Mouse (Mus musculus) myocyte (in vitro differentiated cells): Measurements from ENCODE around the gene Gm11733. TPM values are rescaled to one million over a fixed set of nuclear protein-coding genes. Genes with fewer than 3 reads are reported as not detected.
"Not testable (repeated sequence)": the region's sequence is repeated elsewhere in the genome, so short reads cannot be mapped to it uniquely, and the experiment has no call there.

ENCODE experiments used
- H3K27me3 ChIP-seq: one replicate; pipeline ENCODE4 v1.6.1; 2011; ENCODE audit not compliant: control insufficient read depth, insufficient read depth, insufficient read length
- H3K36me3 ChIP-seq: one replicate; pipeline ENCODE4 v1.6.1; 2011; ENCODE audit not compliant: control insufficient read depth, insufficient read depth
- H3K4me2 ChIP-seq: one replicate; pipeline ENCODE4 v1.6.1; 2011; ENCODE audit warnings: low read depth, control low read depth
- H3K4me3 ChIP-seq: one replicate; pipeline ENCODE4 v1.5.1; 2011; ENCODE audit warnings: mild to moderate bottlenecking, control low read depth, moderate library complexity
- H3K79me2 ChIP-seq: one replicate; pipeline ENCODE4 v1.6.1; 2011; ENCODE audit not compliant: control insufficient read depth, insufficient read depth
- H3ac ChIP-seq: one replicate; pipeline ENCODE4 v1.6.1; 2011; ENCODE audit not compliant: control insufficient read depth, insufficient read length
- CEBPB ChIP-seq: IDR thresholded peaks from 2 replicates; pipeline ENCODE4 v1.6.1; 2011; ENCODE audit warnings: mild to moderate bottlenecking, moderate library complexity; ENCODE audit not compliant: poor library complexity, insufficient read depth, severe bottlenecking
- E2F4 ChIP-seq: IDR thresholded peaks from one replicate; pipeline ENCODE4 v1.6.1; 2011; ENCODE audit warnings: mild to moderate bottlenecking, control low read depth, moderate library complexity; ENCODE audit not compliant: insufficient read depth
- MAX ChIP-seq: IDR thresholded peaks from one replicate; pipeline ENCODE4 v1.6.1; 2011; ENCODE audit warnings: low read depth, mild to moderate bottlenecking, control low read depth
- MYOD1 ChIP-seq, 3 experiments: IDR thresholded peaks; one replicate each; pipeline ENCODE4 v1.6.1; 2011; ENCODE audit warnings: control low read depth in 2 of 3, low read depth in 2 of 3, mild to moderate bottlenecking in 2 of 3, moderate library complexity in 1 of 3; ENCODE audit not compliant: insufficient read length in 2 of 3, control insufficient read depth in 1 of 3
- MYOG ChIP-seq, 3 experiments: IDR thresholded peaks; one replicate each; pipeline ENCODE4 v1.6.1; 2011; ENCODE audit warnings: control low read depth in 2 of 3, low read depth in 2 of 3, mild to moderate bottlenecking in 2 of 3; ENCODE audit not compliant: insufficient read length in 2 of 3, control insufficient read depth in 1 of 3, insufficient read depth in 1 of 3
- POLR2A ChIP-seq: IDR thresholded peaks from one replicate; pipeline ENCODE4 v1.6.1; 2011; ENCODE audit warnings: low read depth, mild to moderate bottlenecking, control low read depth, moderate library complexity; ENCODE audit not compliant: insufficient read length
- POLR2AphosphoS2 ChIP-seq: IDR thresholded peaks from one replicate; pipeline ENCODE4 v1.6.1; 2011; ENCODE audit warnings: low read depth, control low read depth; ENCODE audit not compliant: insufficient read length
- REST ChIP-seq: IDR thresholded peaks from one replicate; pipeline ENCODE4 v1.6.1; 2011; ENCODE audit warnings: mild to moderate bottlenecking, control low read depth, moderate library complexity; ENCODE audit not compliant: insufficient read depth, insufficient read length
- SRF ChIP-seq: IDR thresholded peaks from one replicate; pipeline ENCODE4 v1.6.1; 2011; ENCODE audit warnings: low read depth; ENCODE audit not compliant: control insufficient read depth, insufficient read length
- TCF12 ChIP-seq: IDR thresholded peaks from one replicate; pipeline ENCODE4 v1.6.1; 2011; ENCODE audit warnings: mild to moderate bottlenecking, control low read depth; ENCODE audit not compliant: poor library complexity, insufficient read depth, severe bottlenecking
- TCF3 ChIP-seq: IDR thresholded peaks from one replicate; pipeline ENCODE4 v1.6.1; 2011; ENCODE audit warnings: low read depth, control low read depth; ENCODE audit not compliant: insufficient read length
- USF1 ChIP-seq: IDR thresholded peaks from one replicate; pipeline ENCODE4 v1.6.1; 2011; ENCODE audit warnings: low read depth, mild to moderate bottlenecking, control low read depth, moderate library complexity
- polyA plus RNA-seq: library from polyadenylated mRNA; unstranded; fragments of >200 nt; fragmentation: generic; extraction: Trizol; gene quantifications from one replicate; pipeline ENCODE4 v1.2.1, GENCODE M21; 2012; ENCODE audit warnings: missing spikeins

Gene Gm11733
- polyA plus RNA-seq, 1 experiment: not detected

DNA sequence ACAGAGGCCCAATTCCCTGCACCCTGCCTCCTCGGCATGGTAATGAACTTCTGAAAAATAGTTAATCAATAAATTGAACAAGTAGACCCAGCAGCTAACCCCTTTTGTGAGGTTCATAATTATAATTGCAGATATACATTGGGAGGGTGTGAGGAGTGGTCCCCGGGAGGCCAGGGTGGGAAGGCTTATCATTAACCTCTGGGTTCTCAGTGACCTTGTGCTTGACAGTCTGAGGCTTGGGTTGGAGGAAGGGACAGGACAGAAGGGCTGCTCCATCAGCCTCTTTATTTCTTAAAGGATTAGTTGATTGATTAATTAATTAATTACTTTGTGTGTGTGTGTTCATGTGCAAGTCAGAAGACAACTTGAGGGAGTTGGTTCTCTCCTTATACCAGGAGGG lies 40.1 kb upstream of the Gm11733 start:
- H3K27me3 ChIP-seq: peaks cover 5% of the 10 kb centered on the region
- TF ChIP-seq MYOD1 (IDR thresholded peaks at IDR 0.05; ENCODE audit: control insufficient read depth in 1 of 3, insufficient read length in 2 of 3, low read depth in 2 of 3) (no peak), CEBPB (no peak), POLR2A (no peak), REST (no peak), TCF3 (no peak), POLR2AphosphoS2 (no peak), E2F4 (no peak), USF1 (no peak), MYOG (IDR thresholded peaks at IDR 0.05; ENCODE audit: control insufficient read depth in 1 of 3, insufficient read depth in 1 of 3, insufficient read length in 2 of 3, low read depth in 2 of 3) (no peak), SRF (no peak), TCF12 (no peak), MAX (no peak)

DNA sequence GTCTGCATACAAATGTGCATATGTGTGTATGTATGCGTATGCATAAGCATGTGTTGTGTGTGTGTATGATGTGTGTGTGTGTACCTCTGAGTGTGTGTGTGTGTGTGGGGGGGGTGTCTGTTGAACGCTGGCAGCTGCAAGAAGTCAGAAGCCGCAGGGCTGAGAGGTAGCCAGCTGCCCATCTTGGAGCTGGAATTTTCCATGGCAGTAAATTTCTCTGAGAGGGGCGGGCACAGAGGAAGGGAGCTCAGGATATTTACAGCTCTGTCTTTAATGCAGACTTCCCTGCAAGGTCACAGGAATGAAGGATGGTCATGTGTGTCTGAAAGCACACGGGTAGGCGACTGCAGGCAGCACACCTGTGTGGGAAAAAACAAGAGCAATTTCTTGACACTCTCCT lies 38.5 kb upstream of the Gm11733 start:
- H3K4me2 ChIP-seq: peak overlapping the region; percentile 59
- no peaks in the 10 kb centered on the region for H3K36me3 ChIP-seq
- no peak overlapping the region for H3ac ChIP-seq
- TF ChIP-seq E2F4: no peak
- TF ChIP-seq SRF: peak; percentile 20
- no peak for TF ChIP-seq USF1
- TF ChIP-seq TCF3: no peak
- no peak for TF ChIP-seq CEBPB
- no peak for TF ChIP-seq POLR2A
- TF ChIP-seq POLR2AphosphoS2: no peak
- peak in 2 of 3 experiments; percentile 77 for TF ChIP-seq MYOD1 (IDR thresholded peaks at IDR 0.05; ENCODE audit: control insufficient read depth in 1 of 3, insufficient read length in 2 of 3, low read depth in 2 of 3)
- TF ChIP-seq MYOG (IDR thresholded peaks at IDR 0.05; ENCODE audit: control insufficient read depth in 1 of 3, insufficient read depth in 1 of 3, insufficient read length in 2 of 3, low read depth in 2 of 3): peak in 2 of 3 experiments; percentile 32 to 61
- TF ChIP-seq MAX: no peak
- no peak for TF ChIP-seq REST
- no peaks in the 10 kb centered on the region for H3K27me3 ChIP-seq
- H3K4me3 ChIP-seq: no peak overlapping the region
- H3K79me2 ChIP-seq: no peaks in the 10 kb centered on the region

More for the DNA sequence above, 40.1 kb upstream of the Gm11733 start:
- H3K4me3 ChIP-seq: no peak overlapping the region
- no peaks in the 10 kb centered on the region for H3K79me2 ChIP-seq
- no peak overlapping the region for H3K4me2 ChIP-seq
- no peaks in the 10 kb centered on the region for H3K36me3 ChIP-seq
- H3ac ChIP-seq: no peak overlapping the region

DNA sequence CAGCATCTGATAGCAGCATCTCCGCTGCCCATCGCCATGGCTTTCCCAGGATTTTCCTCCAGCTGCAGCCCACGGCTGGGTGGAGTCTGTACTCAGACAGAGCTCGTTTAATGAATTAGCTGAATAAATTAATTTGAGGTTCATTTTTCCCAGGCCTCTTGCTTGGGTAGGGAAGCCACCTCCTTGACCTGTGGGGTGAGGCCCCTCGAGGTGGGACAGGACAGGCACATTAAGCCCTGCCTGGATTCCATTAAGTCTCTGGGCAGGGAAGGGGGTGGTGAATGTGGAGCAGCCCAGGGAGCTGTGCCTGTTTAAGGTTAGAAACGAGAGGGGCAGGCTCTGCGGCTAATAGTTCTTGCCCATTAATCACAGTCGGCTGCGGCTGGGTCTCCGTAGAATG lies 30.1 kb upstream of the Gm11733 start:
- Histone ChIP-seq H3ac (no peak overlapping the region), H3K27me3 (peaks cover 13% of the 10 kb centered on the region), H3K4me3 (no peak overlapping the region), H3K79me2 (no peaks in the 10 kb centered on the region), H3K4me2 (no peak overlapping the region), H3K36me3 (no peaks in the 10 kb centered on the region)
- TF ChIP-seq MYOD1 (IDR thresholded peaks at IDR 0.05; ENCODE audit: control insufficient read depth in 1 of 3, insufficient read length in 2 of 3, low read depth in 2 of 3) (no peak), E2F4 (no peak), SRF (no peak), POLR2AphosphoS2 (no peak), USF1 (no peak), MAX (no peak), TCF12 (no peak), CEBPB (no peak), REST (no peak), POLR2A (no peak), MYOG (IDR thresholded peaks at IDR 0.05; ENCODE audit: control insufficient read depth in 1 of 3, insufficient read depth in 1 of 3, insufficient read length in 2 of 3, low read depth in 2 of 3) (no peak), TCF3 (no peak)

DNA sequence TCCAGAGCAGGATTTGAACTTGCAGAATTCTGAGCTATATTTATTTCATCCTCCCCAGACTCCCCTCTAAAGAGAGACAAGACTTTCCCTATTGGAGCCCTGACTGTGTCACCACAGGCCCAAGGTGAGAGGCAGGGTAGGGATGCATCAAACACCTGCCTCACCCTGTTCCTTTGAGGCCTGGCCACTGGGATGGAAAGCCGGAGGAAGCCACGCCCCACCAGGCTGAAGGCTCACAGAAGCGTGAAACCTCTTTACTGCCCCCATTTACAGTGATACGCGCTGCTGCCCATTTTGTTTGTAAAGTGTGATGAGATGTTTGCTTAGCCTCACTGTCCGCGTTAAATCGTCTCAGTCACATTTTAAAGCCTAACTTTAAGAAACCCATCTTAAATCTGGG lies 25.0 kb upstream of the Gm11733 start:
- Histone ChIP-seq H3K4me3 (no peak overlapping the region), H3K79me2 (no peaks in the 10 kb centered on the region), H3K36me3 (no peaks in the 10 kb centered on the region), H3ac (no peak overlapping the region), H3K4me2 (no peak overlapping the region), H3K27me3 (peaks cover 39% of the 10 kb centered on the region)
- no peak for TF ChIP-seq E2F4
- no peak for TF ChIP-seq TCF12
- no peak for TF ChIP-seq MAX
- no peak for TF ChIP-seq USF1
- no peak for TF ChIP-seq POLR2AphosphoS2
- no peak for TF ChIP-seq SRF
- TF ChIP-seq CEBPB: no peak
- no peak for TF ChIP-seq TCF3
- no peak for TF ChIP-seq REST

DNA sequence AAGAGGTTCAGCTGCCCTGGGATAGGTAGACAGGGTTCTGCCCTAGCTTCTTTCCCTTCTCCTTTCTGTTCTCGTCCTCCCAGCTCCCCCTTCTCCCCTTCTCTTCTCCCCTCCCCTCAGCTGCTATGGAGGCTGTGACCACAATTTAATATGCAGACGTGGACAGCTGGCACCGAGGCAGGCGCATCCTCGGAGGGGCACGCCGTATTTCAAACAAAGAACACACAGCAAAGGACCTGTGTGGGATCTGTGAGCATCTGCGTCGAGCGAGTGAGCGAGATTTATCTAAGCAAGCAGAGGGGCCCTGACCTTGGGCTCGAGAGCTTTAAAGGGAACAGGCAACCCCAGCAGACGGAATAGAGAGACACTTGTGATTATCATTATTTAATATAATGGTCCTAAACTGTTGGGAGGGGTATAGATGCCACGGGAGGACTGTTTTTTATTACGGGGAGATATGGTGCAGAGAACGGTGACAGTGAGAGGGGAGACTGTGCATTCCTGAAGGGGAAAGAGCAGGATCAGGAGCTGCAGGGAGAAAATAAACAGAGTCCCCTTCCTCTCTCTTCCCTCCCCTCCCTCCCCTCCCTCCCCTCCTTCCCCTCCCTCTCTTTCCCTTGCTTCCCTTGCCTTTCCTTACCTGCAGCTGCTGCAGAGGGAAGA lies 21.8 kb upstream of the Gm11733 start:
- Histone ChIP-seq H3K4me2 (peak overlapping the region; percentile 50), H3K79me2 (no peaks in the 10 kb centered on the region), H3K4me3 (no peak overlapping the region), H3K27me3 (peaks cover 40% of the 10 kb centered on the region), H3ac (no peak overlapping the region), H3K36me3 (no peaks in the 10 kb centered on the region)
- peak in 1 of 3 experiments; percentile 29 for TF ChIP-seq MYOD1 (IDR thresholded peaks at IDR 0.05; ENCODE audit: control insufficient read depth in 1 of 3, insufficient read length in 2 of 3, low read depth in 2 of 3)
- TF ChIP-seq MYOG (IDR thresholded peaks at IDR 0.05; ENCODE audit: control insufficient read depth in 1 of 3, insufficient read depth in 1 of 3, insufficient read length in 2 of 3, low read depth in 2 of 3): peak in 2 of 3 experiments; percentile 11 to 47
- no peak for TF ChIP-seq MAX
- TF ChIP-seq USF1: no peak
- TF ChIP-seq CEBPB: no peak
- TF ChIP-seq POLR2A: no peak
- TF ChIP-seq SRF: no peak
- TF ChIP-seq TCF12: no peak

DNA sequence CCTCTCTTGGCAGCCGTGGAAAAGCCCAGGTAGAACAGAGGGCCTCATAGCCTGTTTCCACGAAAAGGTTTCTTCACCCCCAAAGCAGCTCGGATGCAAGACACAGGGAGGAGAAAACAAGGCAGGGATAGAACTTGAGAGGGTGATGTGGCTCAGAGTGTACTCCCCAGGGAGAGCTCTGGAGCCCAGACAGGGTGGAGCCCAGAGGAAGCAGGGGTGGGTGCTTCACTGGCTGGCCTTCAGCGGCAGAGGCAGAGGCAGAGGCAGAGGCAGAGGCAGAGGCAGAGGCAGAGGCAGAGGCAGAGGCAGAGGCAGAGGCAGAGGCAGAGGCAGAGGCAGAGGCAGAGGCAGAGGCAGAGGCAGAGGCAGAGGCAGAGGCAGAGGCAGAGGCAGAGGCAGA lies 20.8 kb upstream of the Gm11733 start:
- not testable (repeated sequence) for H3K4me3 ChIP-seq, H3K36me3 ChIP-seq, H3K79me2 ChIP-seq, H3ac ChIP-seq
- Histone ChIP-seq H3K4me2 (peak overlapping the region; percentile 49), H3K27me3 (peaks cover 34% of the 10 kb centered on the region)
